Mouse (Mus musculus) MEL (cell line): ENCODE data around the gene Homez.

Experiments used
- CHD1 ChIP-seq: IDR thresholded peaks from 2 replicates; pipeline ENCODE4 v1.6.1; 2012; ENCODE audit warnings: low read depth, mild to moderate bottlenecking, inconsistent platforms, low read length, improper control_type of control experiment
- CTCF ChIP-seq, 3 experiments: IDR thresholded peaks in 2 of 3; conservative IDR thresholded peaks in 1 of 3; 2 replicates each; pipeline ENCODE4 v1.5.1; 2011 to 2012; ENCODE audit warnings: low read length in 3 of 3, low read depth in 2 of 3, mild to moderate bottlenecking in 2 of 3, improper control_type of control experiment in 1 of 3, inconsistent platforms in 1 of 3, mixed read lengths in 1 of 3, moderate library complexity in 1 of 3; ENCODE audit not compliant: control insufficient read depth in 1 of 3, insufficient read depth in 1 of 3, poor library complexity in 1 of 3, severe bottlenecking in 1 of 3
- E2F4 ChIP-seq: IDR thresholded peaks from 2 replicates; pipeline ENCODE4 v1.6.1; 2011; ENCODE audit warnings: low read depth, low read length, improper control_type of control experiment, borderline replicate concordance
- JUND ChIP-seq: IDR thresholded peaks from 2 replicates; pipeline ENCODE4 v1.6.1; 2011; ENCODE audit warnings: low read depth, mild to moderate bottlenecking, improper control_type of control experiment, low read length
- KAT2A ChIP-seq: conservative IDR thresholded peaks from 2 replicates; pipeline ENCODE4 v1.6.1; 2012; ENCODE audit warnings: low read depth, low read length, improper control_type of control experiment, inconsistent platforms
- MXI1 ChIP-seq: IDR thresholded peaks from 2 replicates; pipeline ENCODE4 v1.6.1; 2011; ENCODE audit warnings: mild to moderate bottlenecking, low read depth, low read length, improper control_type of control experiment
- MYC ChIP-seq: IDR thresholded peaks from 2 replicates; pipeline ENCODE4 v1.6.1; 2011; ENCODE audit warnings: low read depth, mild to moderate bottlenecking, low read length, improper control_type of control experiment, moderate library complexity
- POLR2A ChIP-seq, 2 experiments: IDR thresholded peaks; 2 replicates each; pipeline ENCODE4 v1.6.1; 2011 to 2012; ENCODE audit warnings: low read length in 2 of 2, mild to moderate bottlenecking in 2 of 2, control low read depth in 1 of 2, improper control_type of control experiment in 1 of 2, low read depth in 1 of 2, moderate library complexity in 1 of 2; ENCODE audit not compliant: control insufficient read depth in 1 of 2, insufficient read depth in 1 of 2, poor library complexity in 1 of 2
- POLR2AphosphoS2 ChIP-seq: IDR thresholded peaks from 2 replicates; pipeline ENCODE4 v1.6.1; 2011; ENCODE audit warnings: low read length, improper control_type of control experiment

GRCm38 (mm10) chr14:54885309-54885708 is 14.5 kb upstream of the Homez start:
- no peak for TF ChIP-seq CTCF (IDR thresholded peaks at IDR 0.05 in 2 of 3, conservative IDR thresholded peaks at IDR 0.05 in 1 of 3; ENCODE audit: control insufficient read depth in 1 of 3, insufficient read depth in 1 of 3, low read depth in 2 of 3, low read length in 3 of 3, poor library complexity in 1 of 3, severe bottlenecking in 1 of 3)
- TF ChIP-seq CHD1 = no peak
- no peak for TF ChIP-seq MXI1
- no peak for TF ChIP-seq POLR2A (IDR thresholded peaks at IDR 0.05; ENCODE audit: control insufficient read depth in 1 of 2, insufficient read depth in 1 of 2, low read depth in 1 of 2, low read length in 2 of 2, poor library complexity in 1 of 2)
- no peak for TF ChIP-seq JUND
- no peak for TF ChIP-seq E2F4
- no peak for TF ChIP-seq MYC
- no peak for TF ChIP-seq KAT2A
- no peak for TF ChIP-seq POLR2AphosphoS2
